Mouse (Mus musculus): Measurements from ENCODE around the gene Yaf2. TPM values are rescaled to one million over a fixed set of nuclear protein-coding genes. Genes with fewer than 3 reads are reported as not detected.
"Not testable (repeated sequence)": the region's sequence is repeated elsewhere in the genome, so short reads cannot be mapped to it uniquely, and the experiment has no call there.

The Yaf2 gene
- 8.8 and 9.7 TPM in 2 replicates for polyA plus RNA-seq (2012; rRNA removed)

GRCm38 (mm10) chr15:93336925-93337761 lies at the start of gene Yaf2:
Gene Yaf2 (minus strand): TSS chr15:93336935.
- Histone ChIP-seq H3K4me1 (ENCODE audit: control insufficient read depth, insufficient read depth, insufficient read length, low read length) (no peaks in the 10 kb centered on the region; the same call in 1 of the 2 replicates), H3K27ac (ENCODE audit: insufficient read depth, low read depth, low read length) (0 out of 2 replicates have a peak within 1 kb of the TSS, but pooled peaks have one; percentile 5), H3K27me3 (ENCODE audit: control insufficient read depth, insufficient read depth, low read length) (no peaks in the 10 kb centered on the region), H3K4me3 (ENCODE audit: low read depth, low read length) (peak within 1 kb of the TSS; percentile 99), H3K36me3 (ENCODE audit: control insufficient read depth, insufficient read depth, low read length) (no peaks in the 10 kb centered on the region)
- TF ChIP-seq POLR2A (IDR thresholded peaks at IDR 0.05; ENCODE audit: low read depth, low read length) (no peak), CTCF (IDR thresholded peaks at IDR 0.05; ENCODE audit: extremely low read depth, insufficient read length, insufficient replicate concordance, low read depth, low read length) (no peak)
- under 1% methylated on average over 73 of the region's 73 CpGs for WGBS

- TF ChIP-seq POLR2A (IDR thresholded peaks at IDR 0.05; ENCODE audit: low read depth, low read length) = no peak
- no peak for TF ChIP-seq CTCF (IDR thresholded peaks at IDR 0.05; ENCODE audit: extremely low read depth, insufficient read length, insufficient replicate concordance, low read depth, low read length)
- whole genome bisulfite sequencing = 44% methylated on average over 5 of the region's 5 CpGs
- no peaks in the 10 kb centered on the region for H3K27me3 ChIP-seq (ENCODE audit: control insufficient read depth, insufficient read depth, low read length)
Observed at GRCm38 (mm10) chr15:93381337-93381736, 44.6 kb upstream of the Yaf2 start.

GRCm38 (mm10) chr15:93379177-93379576 lies 42.4 kb upstream of the Yaf2 start:
- Histone ChIP-seq H3K36me3 (ENCODE audit: control insufficient read depth, insufficient read depth, low read length) (no peaks in the 10 kb centered on the region), H3K27ac (ENCODE audit: insufficient read depth, low read depth, low read length) (no peak overlapping the region), H3K27me3 (ENCODE audit: control insufficient read depth, insufficient read depth, low read length) (no peaks in the 10 kb centered on the region), H3K4me3 (ENCODE audit: low read depth, low read length) (no peak overlapping the region), H3K4me1 (ENCODE audit: control insufficient read depth, insufficient read depth, insufficient read length, low read length) (no peaks in the 10 kb centered on the region)
- WGBS = 69% methylated on average over 3 of the region's 3 CpGs
- TF ChIP-seq CTCF (IDR thresholded peaks at IDR 0.05; ENCODE audit: extremely low read depth, insufficient read length, insufficient replicate concordance, low read depth, low read length) = peak; percentile 19; the same call in 1 of the 2 replicates
- TF ChIP-seq POLR2A (IDR thresholded peaks at IDR 0.05; ENCODE audit: low read depth, low read length) = no peak

More at GRCm38 (mm10) chr15:93381337-93381736, 44.6 kb upstream of the Yaf2 start:
- Histone ChIP-seq H3K27ac (ENCODE audit: insufficient read depth, low read depth, low read length) (no peak overlapping the region), H3K36me3 (ENCODE audit: control insufficient read depth, insufficient read depth, low read length) (peaks cover 9% of the 10 kb centered on the region), H3K4me1 (ENCODE audit: control insufficient read depth, insufficient read depth, insufficient read length, low read length) (no peaks in the 10 kb centered on the region), H3K4me3 (ENCODE audit: low read depth, low read length) (no peak overlapping the region)

GRCm38 (mm10) chr15:93375696-93376095 lies 39.0 kb upstream of the Yaf2 start:
- 84% methylated on average over 5 of the region's 5 CpGs for WGBS
- TF ChIP-seq CTCF (IDR thresholded peaks at IDR 0.05; ENCODE audit: extremely low read depth, insufficient read length, insufficient replicate concordance, low read depth, low read length) (no peak), POLR2A (IDR thresholded peaks at IDR 0.05; ENCODE audit: low read depth, low read length) (no peak)

GRCm38 (mm10) chr15:93372525-93373119 lies 35.9 kb upstream of the Yaf2 start:
- H3K27me3 ChIP-seq (ENCODE audit: control insufficient read depth, insufficient read depth, low read length); H3K27ac ChIP-seq (ENCODE audit: insufficient read depth, low read depth, low read length); H3K4me3 ChIP-seq (ENCODE audit: low read depth, low read length); H3K36me3 ChIP-seq (ENCODE audit: control insufficient read depth, insufficient read depth, low read length); H3K4me1 ChIP-seq (ENCODE audit: control insufficient read depth, insufficient read depth, insufficient read length, low read length): not testable (repeated sequence)

More at GRCm38 (mm10) chr15:93375696-93376095, 39.0 kb upstream of the Yaf2 start:
- no peaks in the 10 kb centered on the region; the same call in 1 of the 2 replicates for H3K27me3 ChIP-seq (ENCODE audit: control insufficient read depth, insufficient read depth, low read length)
- no peaks in the 10 kb centered on the region for H3K36me3 ChIP-seq (ENCODE audit: control insufficient read depth, insufficient read depth, low read length)
- H3K4me3 ChIP-seq (ENCODE audit: low read depth, low read length) = no peak overlapping the region
- H3K27ac ChIP-seq (ENCODE audit: insufficient read depth, low read depth, low read length) = no peak overlapping the region
- H3K4me1 ChIP-seq (ENCODE audit: control insufficient read depth, insufficient read depth, insufficient read length, low read length) = no peaks in the 10 kb centered on the region

GRCm38 (mm10) chr15:93371838-93372237 lies 35.1 kb upstream of the Yaf2 start:
- Histone ChIP-seq H3K4me3 (ENCODE audit: low read depth, low read length) (no peak overlapping the region), H3K27ac (ENCODE audit: insufficient read depth, low read depth, low read length) (no peak overlapping the region), H3K27me3 (ENCODE audit: control insufficient read depth, insufficient read depth, low read length) (no peaks in the 10 kb centered on the region; the same call in 1 of the 2 replicates), H3K4me1 (ENCODE audit: control insufficient read depth, insufficient read depth, insufficient read length, low read length) (no peaks in the 10 kb centered on the region), H3K36me3 (ENCODE audit: control insufficient read depth, insufficient read depth, low read length) (no peaks in the 10 kb centered on the region)
- TF ChIP-seq CTCF (IDR thresholded peaks at IDR 0.05; ENCODE audit: extremely low read depth, insufficient read length, insufficient replicate concordance, low read depth, low read length) = no peak
- TF ChIP-seq POLR2A (IDR thresholded peaks at IDR 0.05; ENCODE audit: low read depth, low read length) = no peak
- 81% methylated on average over 2 of the region's 2 CpGs for WGBS

GRCm38 (mm10) chr15:93368558-93368957 lies 31.8 kb upstream of the Yaf2 start:
- WGBS = 60% methylated on average over 9 of the region's 9 CpGs
- Histone ChIP-seq H3K36me3 (ENCODE audit: control insufficient read depth, insufficient read depth, low read length) (no peaks in the 10 kb centered on the region), H3K4me1 (ENCODE audit: control insufficient read depth, insufficient read depth, insufficient read length, low read length) (no peaks in the 10 kb centered on the region), H3K27me3 (ENCODE audit: control insufficient read depth, insufficient read depth, low read length) (no peaks in the 10 kb centered on the region; the same call in 1 of the 2 replicates), H3K27ac (ENCODE audit: insufficient read depth, low read depth, low read length) (no peak overlapping the region), H3K4me3 (ENCODE audit: low read depth, low read length) (no peak overlapping the region)
- TF ChIP-seq CTCF (IDR thresholded peaks at IDR 0.05; ENCODE audit: extremely low read depth, insufficient read length, insufficient replicate concordance, low read depth, low read length) (no peak), POLR2A (IDR thresholded peaks at IDR 0.05; ENCODE audit: low read depth, low read length) (no peak)

All from small intestine, adult 2 months (tissue).